Comparison of ENCODE assay signal across 8 mouse cellular contexts in the genomic region with DNA sequence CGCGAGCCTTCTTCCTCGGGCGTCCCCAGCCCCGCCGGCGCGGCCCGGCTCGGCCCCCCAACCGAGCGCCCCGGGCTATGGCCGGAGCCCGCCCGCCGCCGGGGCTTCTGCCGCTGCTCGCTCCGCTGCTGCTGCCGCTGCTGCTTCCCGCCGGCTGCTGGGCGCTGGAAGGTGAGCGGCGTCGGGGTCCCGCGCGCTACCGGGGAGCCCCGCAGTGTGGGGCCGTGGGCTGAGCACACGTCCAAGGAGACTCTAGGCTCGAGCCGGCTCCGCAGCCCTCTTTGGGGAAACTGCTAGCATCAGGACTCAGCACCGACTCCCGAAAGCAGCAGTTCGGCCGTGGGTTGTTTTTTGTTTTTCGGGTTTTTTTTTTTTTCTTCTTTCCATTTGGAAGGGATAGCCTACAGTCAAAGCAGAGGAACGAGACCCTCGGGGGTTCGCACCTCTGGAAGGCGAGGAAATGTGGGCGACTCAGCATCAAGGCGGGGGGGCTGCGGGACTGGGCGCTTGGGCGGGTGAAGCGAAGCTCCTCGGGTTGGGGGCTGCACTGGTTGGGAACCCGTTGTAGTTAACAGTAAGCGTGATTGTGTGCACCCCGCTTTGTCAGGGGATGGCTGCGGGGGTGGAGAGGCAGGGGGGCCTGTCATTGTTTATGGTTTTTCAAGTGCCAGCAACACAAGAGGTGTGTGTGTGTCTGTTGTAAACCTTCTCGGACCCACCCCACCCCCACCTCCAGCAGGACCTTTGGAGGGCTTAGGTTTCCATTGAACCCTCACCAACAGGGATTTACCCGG. TPM values are rescaled to one million over a fixed set of nuclear protein-coding genes. Genes with fewer than 3 reads are reported as not detected.
DNase-seq lines count a peak whose midpoint lies in the region; ATAC-seq and TF ChIP-seq lines count a peak whose summit lies in the region.

No protein-coding gene starts in this region.

- no peaks in the 10 kb centered on the region for H3K9me3 ChIP-seq in kidney, embryonic 16.5 days (ENCODE audit: low read length)
- no peaks in the 10 kb centered on the region for H3K9me3 ChIP-seq in heart, postnatal 0 days (replicated peaks; ENCODE audit: control insufficient read depth, low read length)
- no peaks in the 10 kb centered on the region for H3K9me3 ChIP-seq in midbrain, embryonic 12.5 days

- no peak; the same call in 1 of the 2 replicates for ATAC-seq in kidney, embryonic 16.5 days (ENCODE audit: low FRiP score, low TSS enrichment)
- 0 out of 2 replicates have a peak, but pooled peaks have one; percentile 1 for ATAC-seq in heart, postnatal 0 days (ENCODE audit: insufficient read depth, low read depth)
- ATAC-seq in midbrain, embryonic 12.5 days (ENCODE audit: low FRiP score, low read depth) = 0 out of 2 replicates have a peak, but pooled peaks have one; percentile 0

- H3K4me1 ChIP-seq in kidney, embryonic 16.5 days (ENCODE audit: insufficient read depth, low read length) = peaks cover 48% of the 10 kb centered on the region
- peaks cover 20% of the 10 kb centered on the region for H3K4me1 ChIP-seq in heart, postnatal 0 days (ENCODE audit: control insufficient read depth, insufficient read depth)
- H3K4me1 ChIP-seq in midbrain, embryonic 12.5 days = peaks cover 37% of the 10 kb centered on the region

- DNase-seq in kidney, postnatal 14 days = no peak
- DNase-seq in ZHBTc4 (ENCODE audit: low read depth, low spot score) = peak; percentile 49
- DNase-seq in heart, postnatal 0 days (ENCODE audit: low spot score) = peak; percentile 15
- DNase-seq in right cerebral cortex, postnatal 10 days (ENCODE audit: low spot score in 2 of 2) = no peak
- no peak for DNase-seq in ovary, adult 18-20 months (ENCODE audit: low spot score)
- DNase-seq in ovary, postnatal 10 days (ENCODE audit: low spot score) = no peak

- H3K4me2 ChIP-seq in kidney, embryonic 16.5 days (replicated peaks; ENCODE audit: low read depth, low read length) = peak overlapping the region; percentile 72
- peak overlapping the region; percentile 70 for H3K4me2 ChIP-seq in heart, postnatal 0 days (ENCODE audit: low read depth, low read length)
- peak overlapping the region; percentile 78 for H3K4me2 ChIP-seq in midbrain, embryonic 12.5 days (replicated peaks)

- H3K36me3 ChIP-seq in kidney, embryonic 16.5 days (ENCODE audit: insufficient read depth, low read length) = no peaks in the 10 kb centered on the region
- no peaks in the 10 kb centered on the region for H3K36me3 ChIP-seq in heart, postnatal 0 days (replicated peaks; ENCODE audit: control insufficient read depth, insufficient read depth, low read length)
- no peaks in the 10 kb centered on the region for H3K36me3 ChIP-seq in midbrain, embryonic 12.5 days

- under 1% methylated on average over 60 of the region's 60 CpGs for WGBS in kidney, embryonic 16.5 days
- WGBS in heart, postnatal 0 days = 2% methylated on average over 45 of the region's 60 CpGs
- WGBS in midbrain, embryonic 12.5 days = under 1% methylated on average over 59 of the region's 60 CpGs

- TF ChIP-seq EP300 in heart, postnatal 0 days (IDR thresholded peaks at IDR 0.05; ENCODE audit: low read depth) = no peak

- peak overlapping the region; percentile 68 for H3K27ac ChIP-seq in kidney, embryonic 16.5 days (ENCODE audit: low read length)
- peak overlapping the region; percentile 67 for H3K27ac ChIP-seq in heart, postnatal 0 days (ENCODE audit: low read depth)
- peak overlapping the region; percentile 80 for H3K27ac ChIP-seq in midbrain, embryonic 12.5 days (replicated peaks)

- H3K9ac ChIP-seq in kidney, embryonic 16.5 days (replicated peaks; ENCODE audit: low read length) = peak overlapping the region; percentile 84
- peak overlapping the region; percentile 75 for H3K9ac ChIP-seq in heart, postnatal 0 days (replicated peaks; ENCODE audit: low read depth, low read length)
- H3K9ac ChIP-seq in midbrain, embryonic 12.5 days (replicated peaks) = peak overlapping the region; percentile 93

- peak overlapping the region; percentile 81 for H3K4me3 ChIP-seq in kidney, embryonic 16.5 days (ENCODE audit: low read length)
- H3K4me3 ChIP-seq in heart, postnatal 0 days (ENCODE audit: low read depth, low read length) = peak overlapping the region; percentile 65
- H3K4me3 ChIP-seq in midbrain, embryonic 12.5 days = peak overlapping the region; percentile 90

- TF ChIP-seq CTCF in heart, postnatal 0 days (IDR thresholded peaks at IDR 0.05; ENCODE audit: low read depth) = no peak

- peaks cover 9% of the 10 kb centered on the region for H3K27me3 ChIP-seq in kidney, embryonic 16.5 days (ENCODE audit: insufficient read depth, low read length)
- H3K27me3 ChIP-seq in heart, postnatal 0 days (ENCODE audit: control insufficient read depth, insufficient read depth, low read length) = no peaks in the 10 kb centered on the region
- 0 out of 2 replicates have a peak, but pooled peaks cover 10% of the 10 kb centered on the region for H3K27me3 ChIP-seq in midbrain, embryonic 12.5 days

RNA-seq across cellular contexts. Expression of gene Ephb3, which starts 0.7 kb away (rescaled TPM):
- 21.8 and 23.4 TPM in 2 replicates for polyA plus RNA-seq in kidney, embryonic 16.5 days (2015; fragmentation: Nextera tagmentation; extraction: Ambion mirVana)
- 8.5 and 9.6 TPM in 2 replicates for total RNA-seq in heart, postnatal 0 days (2014; rRNA removed; ENCODE audit: low replicate concordance)
- 6.2 and 6.8 TPM in 2 replicates for polyA plus RNA-seq in heart, postnatal 0 days (2015; fragmentation: Nextera tagmentation; extraction: Ambion mirVana)
- polyA plus RNA-seq in midbrain, embryonic 12.5 days (2016; fragmentation: Nextera tagmentation; extraction: Ambion mirVana) = 23.6 and 24.2 TPM in 2 replicates

RNA-seq across cellular contexts. Expression of gene Teddm3, which starts 51.5 kb away (rescaled TPM):
- polyA plus RNA-seq in kidney, embryonic 16.5 days (2015; fragmentation: Nextera tagmentation; extraction: Ambion mirVana) = 0.14 TPM in 1 of 2 replicates, not detected in the other
- total RNA-seq in heart, postnatal 0 days (2014; rRNA removed; ENCODE audit: low replicate concordance) = not detected in 2 replicates
- not detected in 2 replicates for polyA plus RNA-seq in heart, postnatal 0 days (2015; fragmentation: Nextera tagmentation; extraction: Ambion mirVana)
- polyA plus RNA-seq in midbrain, embryonic 12.5 days (2016; fragmentation: Nextera tagmentation; extraction: Ambion mirVana) = not detected in 2 replicates

Comparison
In these comparisons a context has a peak if more than half of its experiments do, and no peak if none do; other contexts are left out.
1. DNase-seq: peak in ZHBTc4 (single experiment) and heart, postnatal 0 days (single experiment); none in kidney, postnatal 14 days (single experiment), right cerebral cortex, postnatal 10 days (0 of 2), ovary, adult 18-20 months (single experiment) and ovary, postnatal 10 days (single experiment).
2. Peak in every context shown above with its lines, with median percentiles within 50 percentile points of each other: H3K27ac ChIP-seq, H3K4me2 ChIP-seq, H3K4me3 ChIP-seq and H3K9ac ChIP-seq.